Mouse (Mus musculus): ENCODE results near the gene Krt72. TPM values are rescaled to one million over a fixed set of nuclear protein-coding genes. Genes with fewer than 3 reads are reported as not detected.

The Krt72 gene
- polyA plus RNA-seq (2015; fragmentation: Nextera tagmentation; extraction: Ambion mirVana) = not detected in 2 replicates

GRCm38 (mm10) chr15:101786360-101786759 lies at the start of gene Krt72:
Krt72 (minus strand) TSS chr15:101786460.
- Histone ChIP-seq H3K36me3 (ENCODE audit: control insufficient read depth, insufficient read depth, low read length) (no peaks in the 10 kb centered on the region), H3K9ac (ENCODE audit: low read length) (no peak within 1 kb of the TSS), H3K4me1 (replicated peaks; ENCODE audit: control insufficient read depth, insufficient read depth, low read length) (no peaks in the 10 kb centered on the region), H3K27ac (ENCODE audit: low read length) (no peak within 1 kb of the TSS), H3K9me3 (ENCODE audit: control insufficient read depth, low read length) (no peaks in the 10 kb centered on the region), H3K4me3 (ENCODE audit: low read length) (no peak within 1 kb of the TSS), H3K4me2 (ENCODE audit: low read depth, low read length) (no peak within 1 kb of the TSS), H3K27me3 (ENCODE audit: control insufficient read depth, insufficient read depth, low read depth, low read length) (no peaks in the 10 kb centered on the region)
- ATAC-seq (ENCODE audit: low read depth) = no peak
- 81% methylated on average over 18 of the region's 18 CpGs for WGBS

GRCm38 (mm10) chr15:101834784-101835328 lies 48.6 kb upstream of the Krt72 start:
- no peaks in the 10 kb centered on the region for H3K27me3 ChIP-seq (ENCODE audit: control insufficient read depth, insufficient read depth, low read depth, low read length)
- no peak for ATAC-seq (ENCODE audit: low read depth)
- H3K4me2 ChIP-seq (ENCODE audit: low read depth, low read length) = no peak overlapping the region
- no peaks in the 10 kb centered on the region for H3K4me1 ChIP-seq (replicated peaks; ENCODE audit: control insufficient read depth, insufficient read depth, low read length)
- H3K27ac ChIP-seq (ENCODE audit: low read length) = no peak overlapping the region
- WGBS = 60% methylated on average over 5 of the region's 5 CpGs
- no peak overlapping the region for H3K9ac ChIP-seq (ENCODE audit: low read length)
- no peaks in the 10 kb centered on the region for H3K9me3 ChIP-seq (ENCODE audit: control insufficient read depth, low read length)
- H3K36me3 ChIP-seq (ENCODE audit: control insufficient read depth, insufficient read depth, low read length) = no peaks in the 10 kb centered on the region
- no peak overlapping the region for H3K4me3 ChIP-seq (ENCODE audit: low read length)

GRCm38 (mm10) chr15:101833131-101833530 lies 46.9 kb upstream of the Krt72 start:
- Histone ChIP-seq H3K4me3 (ENCODE audit: low read length) (no peak overlapping the region), H3K4me2 (ENCODE audit: low read depth, low read length) (no peak overlapping the region), H3K4me1 (replicated peaks; ENCODE audit: control insufficient read depth, insufficient read depth, low read length) (no peaks in the 10 kb centered on the region), H3K9ac (ENCODE audit: low read length) (no peak overlapping the region), H3K9me3 (ENCODE audit: control insufficient read depth, low read length) (no peaks in the 10 kb centered on the region), H3K27me3 (ENCODE audit: control insufficient read depth, insufficient read depth, low read depth, low read length) (no peaks in the 10 kb centered on the region), H3K27ac (ENCODE audit: low read length) (no peak overlapping the region), H3K36me3 (ENCODE audit: control insufficient read depth, insufficient read depth, low read length) (no peaks in the 10 kb centered on the region)
- 19% methylated on average over 6 of the region's 6 CpGs for WGBS
- no peak for ATAC-seq (ENCODE audit: low read depth)

GRCm38 (mm10) chr15:101829441-101829840 lies 43.2 kb upstream of the Krt72 start:
- H3K4me3 ChIP-seq (ENCODE audit: low read length) = no peak overlapping the region
- H3K27me3 ChIP-seq (ENCODE audit: control insufficient read depth, insufficient read depth, low read depth, low read length) = no peaks in the 10 kb centered on the region
- H3K9ac ChIP-seq (ENCODE audit: low read length) = no peak overlapping the region
- no peaks in the 10 kb centered on the region for H3K36me3 ChIP-seq (ENCODE audit: control insufficient read depth, insufficient read depth, low read length)
- WGBS = 64% methylated on average over 5 of the region's 5 CpGs
- no peaks in the 10 kb centered on the region for H3K9me3 ChIP-seq (ENCODE audit: control insufficient read depth, low read length)
- H3K4me1 ChIP-seq (replicated peaks; ENCODE audit: control insufficient read depth, insufficient read depth, low read length) = no peaks in the 10 kb centered on the region
- no peak overlapping the region for H3K4me2 ChIP-seq (ENCODE audit: low read depth, low read length)
- ATAC-seq (ENCODE audit: low read depth) = no peak
- no peak overlapping the region for H3K27ac ChIP-seq (ENCODE audit: low read length)

GRCm38 (mm10) chr15:101821786-101822185 lies 35.5 kb upstream of the Krt72 start:
- Histone ChIP-seq H3K4me1 (replicated peaks; ENCODE audit: control insufficient read depth, insufficient read depth, low read length) (no peaks in the 10 kb centered on the region), H3K27ac (ENCODE audit: low read length) (no peak overlapping the region), H3K4me3 (ENCODE audit: low read length) (no peak overlapping the region), H3K9me3 (ENCODE audit: control insufficient read depth, low read length) (no peaks in the 10 kb centered on the region), H3K9ac (ENCODE audit: low read length) (no peak overlapping the region), H3K4me2 (ENCODE audit: low read depth, low read length) (no peak overlapping the region), H3K27me3 (ENCODE audit: control insufficient read depth, insufficient read depth, low read depth, low read length) (no peaks in the 10 kb centered on the region), H3K36me3 (ENCODE audit: control insufficient read depth, insufficient read depth, low read length) (no peaks in the 10 kb centered on the region)
- ATAC-seq (ENCODE audit: low read depth) = no peak
- WGBS = 19% methylated on average over 3 of the region's 3 CpGs

GRCm38 (mm10) chr15:101817875-101818274 lies 31.6 kb upstream of the Krt72 start, which contains the start of gene Krt2:
Krt2 (minus strand) TSS chr15:101818169.
- Histone ChIP-seq H3K27ac (ENCODE audit: low read length) (no peak within 1 kb of the TSS), H3K4me1 (replicated peaks; ENCODE audit: control insufficient read depth, insufficient read depth, low read length) (no peaks in the 10 kb centered on the region), H3K9me3 (ENCODE audit: control insufficient read depth, low read length) (no peaks in the 10 kb centered on the region), H3K4me2 (ENCODE audit: low read depth, low read length) (no peak within 1 kb of the TSS), H3K9ac (ENCODE audit: low read length) (no peak within 1 kb of the TSS), H3K36me3 (ENCODE audit: control insufficient read depth, insufficient read depth, low read length) (no peaks in the 10 kb centered on the region), H3K4me3 (ENCODE audit: low read length) (no peak within 1 kb of the TSS), H3K27me3 (ENCODE audit: control insufficient read depth, insufficient read depth, low read depth, low read length) (no peaks in the 10 kb centered on the region)
- ATAC-seq (ENCODE audit: low read depth) = no peak
- 69% methylated on average over 16 of the region's 16 CpGs for WGBS

- ATAC-seq (ENCODE audit: low read depth) = no peak
- 76% methylated on average over 11 of the region's 11 CpGs for WGBS
- Histone ChIP-seq H3K4me3 (ENCODE audit: low read length) (no peak overlapping the region), H3K9ac (ENCODE audit: low read length) (no peak overlapping the region), H3K9me3 (ENCODE audit: control insufficient read depth, low read length) (no peaks in the 10 kb centered on the region), H3K36me3 (ENCODE audit: control insufficient read depth, insufficient read depth, low read length) (no peaks in the 10 kb centered on the region), H3K4me2 (ENCODE audit: low read depth, low read length) (no peak overlapping the region), H3K27ac (ENCODE audit: low read length) (no peak overlapping the region), H3K27me3 (ENCODE audit: control insufficient read depth, insufficient read depth, low read depth, low read length) (no peaks in the 10 kb centered on the region), H3K4me1 (replicated peaks; ENCODE audit: control insufficient read depth, insufficient read depth, low read length) (no peaks in the 10 kb centered on the region)
Observed at GRCm38 (mm10) chr15:101803052-101803822, 17.0 kb upstream of the Krt72 start.

- no peak within 1 kb of the TSS for H3K4me3 ChIP-seq (ENCODE audit: low read length)
- no peak within 1 kb of the TSS for H3K9ac ChIP-seq (ENCODE audit: low read length)
- no peak for ATAC-seq (ENCODE audit: low read depth)
- no peaks in the 10 kb centered on the region for H3K36me3 ChIP-seq (ENCODE audit: control insufficient read depth, insufficient read depth, low read length)
- WGBS = 80% methylated on average over 6 of the region's 6 CpGs
- H3K27me3 ChIP-seq (ENCODE audit: control insufficient read depth, insufficient read depth, low read depth, low read length) = no peaks in the 10 kb centered on the region
- H3K4me1 ChIP-seq (replicated peaks; ENCODE audit: control insufficient read depth, insufficient read depth, low read length) = no peaks in the 10 kb centered on the region
- no peak within 1 kb of the TSS for H3K27ac ChIP-seq (ENCODE audit: low read length)
- H3K9me3 ChIP-seq (ENCODE audit: control insufficient read depth, low read length) = no peaks in the 10 kb centered on the region
- no peak within 1 kb of the TSS for H3K4me2 ChIP-seq (ENCODE audit: low read depth, low read length)
Observed at GRCm38 (mm10) chr15:101802296-101802835, 16.1 kb upstream of the Krt72 start, which contains the start of gene Krt73. Krt73 (minus strand) TSS chr15:101802346.

- no peak for ATAC-seq (ENCODE audit: low read depth)
- H3K4me2 ChIP-seq (ENCODE audit: low read depth, low read length) = no peak overlapping the region
- H3K4me1 ChIP-seq (replicated peaks; ENCODE audit: control insufficient read depth, insufficient read depth, low read length) = no peaks in the 10 kb centered on the region
- H3K4me3 ChIP-seq (ENCODE audit: low read length) = no peak overlapping the region
- H3K27me3 ChIP-seq (ENCODE audit: control insufficient read depth, insufficient read depth, low read depth, low read length) = no peaks in the 10 kb centered on the region
- no peak overlapping the region for H3K27ac ChIP-seq (ENCODE audit: low read length)
- no peaks in the 10 kb centered on the region for H3K9me3 ChIP-seq (ENCODE audit: control insufficient read depth, low read length)
- H3K9ac ChIP-seq (ENCODE audit: low read length) = no peak overlapping the region
- H3K36me3 ChIP-seq (ENCODE audit: control insufficient read depth, insufficient read depth, low read length) = no peaks in the 10 kb centered on the region
- WGBS = 13% methylated on average over 3 of the region's 3 CpGs
Observed at GRCm38 (mm10) chr15:101790867-101791266, 4.6 kb upstream of the Krt72 start.

Measured in lung, embryonic 16.5 days (tissue).